Mouse (Mus musculus): ENCODE data around the gene Spty2d1.

GRCm38 (mm10) chr7:46974648-46975047, 33.6 kb downstream of the Spty2d1 start:
- no peak for TF ChIP-seq EP300 (IDR thresholded peaks at IDR 0.05; ENCODE audit: low read depth)
- no peak for TF ChIP-seq CTCF (IDR thresholded peaks at IDR 0.05; ENCODE audit: low read depth)
